Mouse (Mus musculus): ENCODE results near the gene Sclt1. TPM values are rescaled to one million over a fixed set of nuclear protein-coding genes. Genes with fewer than 3 reads are reported as not detected.

The Sclt1 gene
- polyA plus RNA-seq, 1 experiment, result 3.8 TPM

DNA sequence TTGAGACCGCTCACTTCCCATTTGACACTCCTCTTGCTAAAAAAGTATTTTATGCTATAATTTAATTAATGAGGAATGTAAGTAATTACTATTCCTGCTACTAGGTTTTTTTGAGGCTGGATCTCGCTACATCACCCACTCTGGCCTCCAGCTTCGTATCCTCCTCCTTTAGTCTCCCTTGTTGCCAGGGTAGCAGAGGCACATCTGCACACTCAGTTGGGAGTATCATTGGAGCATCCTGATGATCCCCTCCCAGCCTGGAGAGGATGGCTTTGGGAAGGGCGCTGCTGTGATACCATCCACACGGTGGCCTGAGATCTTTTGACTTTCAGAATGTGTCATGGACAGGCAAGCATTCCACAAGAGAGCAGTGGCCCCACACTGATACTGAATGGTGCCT, 156.8 kb downstream of the Sclt1 start:
- peaks cover 67% of the 10 kb centered on the region for H3K4me1 ChIP-seq (ENCODE audit: control insufficient read depth, insufficient read depth, low read length)
- WGBS, result 81% methylated on average over 5 of the region's 5 CpGs
- no peak for DNase-seq
- H3K36me3 ChIP-seq (ENCODE audit: control insufficient read depth, insufficient read depth, low read length), result no peaks in the 10 kb centered on the region
- H3K27ac ChIP-seq (ENCODE audit: insufficient read depth, low read depth, low read length), result no peak overlapping the region
- no peak for TF ChIP-seq POLR2A (IDR thresholded peaks at IDR 0.05; ENCODE audit: low read depth, low read length)
- no peak for TF ChIP-seq CTCF (conservative IDR thresholded peaks at IDR 0.05; ENCODE audit: insufficient read depth, insufficient read length, low read depth, low read length)
- H3K27me3 ChIP-seq (replicated peaks; ENCODE audit: control insufficient read depth, insufficient read depth, low read length), result no peaks in the 10 kb centered on the region
- H3K4me3 ChIP-seq (ENCODE audit: insufficient read depth, low read depth, low read length), result no peak overlapping the region

- TF ChIP-seq CTCF (conservative IDR thresholded peaks at IDR 0.05; ENCODE audit: insufficient read depth, insufficient read length, low read depth, low read length) (no peak), POLR2A (IDR thresholded peaks at IDR 0.05; ENCODE audit: low read depth, low read length) (no peak)
- Histone ChIP-seq H3K27ac (ENCODE audit: insufficient read depth, low read depth, low read length) (0 out of 2 replicates have a peak overlapping the region, but pooled peaks have one; percentile 12), H3K27me3 (replicated peaks; ENCODE audit: control insufficient read depth, insufficient read depth, low read length) (no peaks in the 10 kb centered on the region), H3K4me3 (ENCODE audit: insufficient read depth, low read depth, low read length) (no peak overlapping the region), H3K36me3 (ENCODE audit: control insufficient read depth, insufficient read depth, low read length) (no peaks in the 10 kb centered on the region), H3K4me1 (ENCODE audit: control insufficient read depth, insufficient read depth, low read length) (peaks cover 69% of the 10 kb centered on the region)
- DNase-seq, result no peak
- WGBS, result 40% methylated on average over 4 of the region's 4 CpGs
Measured at GRCm38 (mm10) chr3:41583621-41584020, 158.7 kb downstream of the Sclt1 start.

DNA sequence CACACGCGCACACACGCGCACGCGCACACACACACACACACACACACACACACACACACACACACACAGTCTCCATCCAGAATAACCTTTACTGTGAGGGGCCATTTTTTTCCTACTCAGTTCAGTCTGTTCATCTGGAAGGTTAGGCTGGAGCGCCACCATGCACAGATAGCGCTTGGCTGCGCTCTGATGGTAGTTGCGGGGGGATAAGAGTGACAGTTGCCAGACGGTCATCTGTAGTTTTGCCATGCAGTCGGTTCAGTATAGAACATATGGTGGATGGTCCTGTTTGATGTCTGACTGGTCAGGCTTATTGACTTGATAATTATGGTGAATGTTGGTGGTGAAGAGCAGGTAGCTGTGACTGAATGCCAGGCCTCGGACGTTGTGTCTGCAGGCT, 159.2 kb downstream of the Sclt1 start:
- Histone ChIP-seq H3K4me3 (ENCODE audit: insufficient read depth, low read depth, low read length) (no peak overlapping the region), H3K36me3 (ENCODE audit: control insufficient read depth, insufficient read depth, low read length) (no peaks in the 10 kb centered on the region), H3K27ac (ENCODE audit: insufficient read depth, low read depth, low read length) (0 out of 2 replicates have a peak overlapping the region, but pooled peaks have one; percentile 12), H3K27me3 (replicated peaks; ENCODE audit: control insufficient read depth, insufficient read depth, low read length) (no peaks in the 10 kb centered on the region), H3K4me1 (ENCODE audit: control insufficient read depth, insufficient read depth, low read length) (peaks cover 69% of the 10 kb centered on the region)
- WGBS, result 89% methylated on average over 14 of the region's 14 CpGs
- TF ChIP-seq CTCF (conservative IDR thresholded peaks at IDR 0.05; ENCODE audit: insufficient read depth, insufficient read length, low read depth, low read length) (no peak), POLR2A (IDR thresholded peaks at IDR 0.05; ENCODE audit: low read depth, low read length) (no peak)
- no peak for DNase-seq

DNA sequence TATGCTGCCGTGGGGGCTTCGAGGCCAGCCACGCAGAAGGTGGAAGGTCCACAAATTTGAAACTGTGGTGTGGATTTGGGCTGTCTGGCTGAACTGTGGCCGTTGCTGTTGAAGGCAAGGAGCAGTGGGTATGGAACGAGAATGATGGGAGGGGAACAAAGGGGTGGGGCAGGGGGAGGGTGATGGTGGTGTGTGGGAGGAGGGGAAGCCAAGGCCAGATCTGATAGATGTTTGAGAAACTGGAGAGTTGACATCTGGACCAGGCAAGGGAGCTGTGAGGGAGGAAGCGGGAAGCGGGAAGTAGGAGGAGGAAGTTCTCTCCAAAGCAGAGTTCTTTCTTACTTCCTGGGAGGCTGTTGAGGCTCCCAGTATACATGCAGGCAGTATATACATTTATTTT, 160.1 kb downstream of the Sclt1 start:
- DNase-seq, result no peak
- H3K27me3 ChIP-seq (replicated peaks; ENCODE audit: control insufficient read depth, insufficient read depth, low read length), result no peaks in the 10 kb centered on the region
- TF ChIP-seq CTCF (conservative IDR thresholded peaks at IDR 0.05; ENCODE audit: insufficient read depth, insufficient read length, low read depth, low read length) (no peak), POLR2A (IDR thresholded peaks at IDR 0.05; ENCODE audit: low read depth, low read length) (no peak)
- H3K27ac ChIP-seq (ENCODE audit: insufficient read depth, low read depth, low read length), result peak overlapping the region; percentile 94
- peaks cover 68% of the 10 kb centered on the region for H3K4me1 ChIP-seq (ENCODE audit: control insufficient read depth, insufficient read depth, low read length)
- 45% methylated on average over 7 of the region's 7 CpGs for WGBS
- no peak overlapping the region for H3K4me3 ChIP-seq (ENCODE audit: insufficient read depth, low read depth, low read length)
- H3K36me3 ChIP-seq (ENCODE audit: control insufficient read depth, insufficient read depth, low read length), result no peaks in the 10 kb centered on the region

DNA sequence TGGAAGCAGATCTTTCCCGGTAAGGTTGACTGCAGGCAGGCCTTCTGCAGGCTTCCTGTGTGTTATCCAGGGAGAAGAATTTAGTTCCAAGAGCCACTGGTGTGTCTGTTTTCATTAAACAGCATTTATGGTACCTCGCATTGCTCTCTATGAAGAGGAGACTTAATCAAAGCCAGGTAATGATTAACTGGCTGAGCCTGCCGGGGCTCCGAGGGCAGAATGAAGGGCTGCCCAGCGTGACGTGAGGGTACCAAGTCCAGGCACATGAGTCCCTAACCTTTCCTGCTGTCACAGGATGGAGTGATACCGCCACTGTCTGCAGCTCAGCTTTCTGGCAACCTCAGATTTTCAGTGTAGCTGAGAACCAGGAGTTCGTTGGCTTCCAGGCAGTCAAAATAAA, 160.9 kb downstream of the Sclt1 start:
- 21% methylated on average over 8 of the region's 8 CpGs for WGBS
- peak overlapping the region; percentile 94 for H3K27ac ChIP-seq (ENCODE audit: insufficient read depth, low read depth, low read length)
- no peak for TF ChIP-seq CTCF (conservative IDR thresholded peaks at IDR 0.05; ENCODE audit: insufficient read depth, insufficient read length, low read depth, low read length)
- TF ChIP-seq POLR2A (IDR thresholded peaks at IDR 0.05; ENCODE audit: low read depth, low read length), result no peak
- no peaks in the 10 kb centered on the region for H3K27me3 ChIP-seq (replicated peaks; ENCODE audit: control insufficient read depth, insufficient read depth, low read length)
- peak overlapping the region; percentile 31; the same call in 1 of the 2 replicates for H3K4me3 ChIP-seq (ENCODE audit: insufficient read depth, low read depth, low read length)
- peaks cover 69% of the 10 kb centered on the region for H3K4me1 ChIP-seq (ENCODE audit: control insufficient read depth, insufficient read depth, low read length)
- no peaks in the 10 kb centered on the region for H3K36me3 ChIP-seq (ENCODE audit: control insufficient read depth, insufficient read depth, low read length)
- peak; percentile 95 for DNase-seq

DNA sequence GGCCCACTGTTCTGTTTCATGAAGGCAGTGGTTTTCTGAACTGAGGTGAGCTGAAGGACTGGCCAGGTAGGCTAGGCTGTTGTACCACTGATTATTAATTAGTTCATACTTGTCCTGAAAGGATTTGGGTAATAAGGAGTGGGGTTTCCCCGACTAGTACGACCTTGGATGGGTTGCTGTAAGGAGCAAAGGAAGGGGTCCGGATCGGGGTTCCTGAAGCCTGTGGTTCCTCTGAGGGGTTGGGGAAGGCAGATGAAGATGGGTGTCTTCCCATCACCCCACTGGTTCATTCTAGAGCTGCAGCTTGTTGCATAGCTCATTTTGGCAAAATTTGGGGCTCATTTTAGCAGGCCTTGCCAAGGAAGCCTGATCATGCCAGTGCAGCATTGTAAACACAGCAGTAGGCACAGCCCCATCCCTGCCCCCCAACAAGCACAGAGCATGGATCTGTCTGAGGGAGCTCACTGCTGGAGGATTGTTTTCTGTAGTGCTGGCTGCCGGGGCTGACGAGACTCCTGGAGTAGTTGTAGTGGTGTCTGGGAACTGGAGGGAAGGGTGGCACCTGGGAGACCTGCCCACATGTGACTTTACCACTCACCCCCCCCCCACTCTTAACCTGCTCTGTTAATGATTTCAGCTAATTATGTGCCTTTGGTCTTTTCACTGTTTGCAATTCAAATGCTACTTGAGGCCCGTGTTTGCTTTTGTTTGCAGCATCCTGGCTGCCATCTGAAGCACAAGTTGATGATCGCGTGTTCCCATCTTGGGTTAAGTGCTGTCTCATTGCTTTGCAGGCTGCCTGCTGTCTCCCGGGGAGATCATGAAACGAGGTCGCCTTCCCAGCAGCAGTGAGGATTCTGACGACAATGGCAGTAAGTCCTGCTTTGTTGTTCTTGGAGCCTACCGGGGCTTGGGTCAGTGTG, 161.7 kb downstream of the Sclt1 start:
- peak; percentile 11 for TF ChIP-seq POLR2A (IDR thresholded peaks at IDR 0.05; ENCODE audit: low read depth, low read length)
- no peak for TF ChIP-seq CTCF (conservative IDR thresholded peaks at IDR 0.05; ENCODE audit: insufficient read depth, insufficient read length, low read depth, low read length)
- peaks cover 76% of the 10 kb centered on the region for H3K4me1 ChIP-seq (ENCODE audit: control insufficient read depth, insufficient read depth, low read length)

GRCm38 (mm10) chr3:41579873-41580272, 162.4 kb downstream of the Sclt1 start:
- Histone ChIP-seq H3K4me3 (ENCODE audit: insufficient read depth, low read depth, low read length) (no peak overlapping the region), H3K27me3 (replicated peaks; ENCODE audit: control insufficient read depth, insufficient read depth, low read length) (no peaks in the 10 kb centered on the region), H3K4me1 (ENCODE audit: control insufficient read depth, insufficient read depth, low read length) (peaks cover 82% of the 10 kb centered on the region), H3K36me3 (ENCODE audit: control insufficient read depth, insufficient read depth, low read length) (no peaks in the 10 kb centered on the region), H3K27ac (ENCODE audit: insufficient read depth, low read depth, low read length) (peak overlapping the region; percentile 94)
- 49% methylated on average over 4 of the region's 4 CpGs for WGBS
- DNase-seq, result no peak
- TF ChIP-seq CTCF (conservative IDR thresholded peaks at IDR 0.05; ENCODE audit: insufficient read depth, insufficient read length, low read depth, low read length), result no peak
- TF ChIP-seq POLR2A (IDR thresholded peaks at IDR 0.05; ENCODE audit: low read depth, low read length), result no peak

More for the DNA sequence above, 161.7 kb downstream of the Sclt1 start:
- WGBS, result 34% methylated on average over 14 of the region's 14 CpGs
- H3K36me3 ChIP-seq (ENCODE audit: control insufficient read depth, insufficient read depth, low read length), result no peaks in the 10 kb centered on the region
- no peaks in the 10 kb centered on the region for H3K27me3 ChIP-seq (replicated peaks; ENCODE audit: control insufficient read depth, insufficient read depth, low read length)
- DNase-seq, result peak; percentile 78
- H3K4me3 ChIP-seq (ENCODE audit: insufficient read depth, low read depth, low read length), result peak overlapping the region; percentile 31; the same call in 1 of the 2 replicates
- peak overlapping the region; percentile 94 for H3K27ac ChIP-seq (ENCODE audit: insufficient read depth, low read depth, low read length)

All from kidney, adult 2 months (tissue).